ENCODE assay signal across 8 mouse cellular contexts in the genomic region with DNA sequence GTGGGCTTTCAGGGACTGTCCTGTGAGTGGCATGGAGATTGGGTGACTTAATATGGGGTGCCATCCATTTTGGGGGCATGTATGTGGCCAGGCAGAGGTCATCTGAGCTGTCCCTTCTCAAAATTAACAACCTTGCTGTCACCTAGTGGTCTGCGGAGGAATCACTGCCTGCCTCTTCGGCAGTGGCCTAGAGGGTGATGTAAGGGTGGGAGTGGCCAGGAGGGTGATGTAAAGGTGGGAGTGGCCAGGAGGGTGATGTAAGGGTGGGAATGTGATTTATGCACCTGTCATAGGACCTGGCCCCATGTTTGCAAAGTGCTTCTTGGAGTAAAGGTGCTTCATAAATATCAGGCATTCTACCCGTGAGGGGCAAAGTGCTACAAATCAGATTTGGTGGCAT.
DNase-seq lines count a peak whose midpoint lies in the region.

No protein-coding gene starts in this region.

- WGBS in embryonic facial prominence, embryonic 10.5 days, result 36% methylated on average over 3 of the region's 3 CpGs

- peak; percentile 21 for DNase-seq in adrenal gland, postnatal 14 days
- DNase-seq in adrenal gland, postnatal 36 days, result no peak
- peak; percentile 10 for DNase-seq in CD4-positive helper T cell, adult 2 months (ENCODE audit: low read depth, low spot score)
- peak; percentile 47 for DNase-seq in embryonic facial prominence, embryonic 10.5 days (ENCODE audit: low spot score)
- peak; percentile 56 for DNase-seq in liver
- peak; percentile 64 for DNase-seq in retina, postnatal 1 day
- DNase-seq in cerebellum, postnatal 4 days (ENCODE audit: low spot score in 2 of 2), result no peak
- DNase-seq in ovary, postnatal 36 days (ENCODE audit: low spot score), result no peak

- no peaks in the 10 kb centered on the region; the same call in 1 of the 2 replicates for H3K4me1 ChIP-seq in embryonic facial prominence, embryonic 10.5 days

- no peaks in the 10 kb centered on the region for H3K27me3 ChIP-seq in embryonic facial prominence, embryonic 10.5 days (replicated peaks; ENCODE audit: low read depth, poor library complexity, severe bottlenecking)

- no peak overlapping the region for H3K4me3 ChIP-seq in embryonic facial prominence, embryonic 10.5 days

- no peak overlapping the region for H3K27ac ChIP-seq in embryonic facial prominence, embryonic 10.5 days (replicated peaks)

- H3K9me3 ChIP-seq in embryonic facial prominence, embryonic 10.5 days, result no peaks in the 10 kb centered on the region

- H3K36me3 ChIP-seq in embryonic facial prominence, embryonic 10.5 days (replicated peaks), result peaks cover 6% of the 10 kb centered on the region; the same call in 1 of the 2 replicates

Comparison
In these comparisons a context has a peak if more than half of its experiments do, and no peak if none do; other contexts are left out.
1. DNase-seq: peak in adrenal gland, postnatal 14 days (single experiment), CD4-positive helper T cell, adult 2 months (single experiment), embryonic facial prominence, embryonic 10.5 days (single experiment), liver (single experiment) and retina, postnatal 1 day (single experiment); none in adrenal gland, postnatal 36 days (0 of 2), cerebellum, postnatal 4 days (0 of 2) and ovary, postnatal 36 days (single experiment).